Mouse (Mus musculus) lung, postnatal 0 days (tissue): ENCODE measurements around the gene Sfxn4.

Experiments used
- CTCF ChIP-seq: IDR thresholded peaks from 2 replicates; pipeline ENCODE4 v1.5.1; 2016; ENCODE audit warnings: antibody characterized with exemption, mild to moderate bottlenecking
- EP300 ChIP-seq: IDR thresholded peaks from 2 replicates; pipeline ENCODE4 v1.6.1; 2016; ENCODE audit warnings: antibody characterized with exemption, mild to moderate bottlenecking, control low read depth

DNA sequence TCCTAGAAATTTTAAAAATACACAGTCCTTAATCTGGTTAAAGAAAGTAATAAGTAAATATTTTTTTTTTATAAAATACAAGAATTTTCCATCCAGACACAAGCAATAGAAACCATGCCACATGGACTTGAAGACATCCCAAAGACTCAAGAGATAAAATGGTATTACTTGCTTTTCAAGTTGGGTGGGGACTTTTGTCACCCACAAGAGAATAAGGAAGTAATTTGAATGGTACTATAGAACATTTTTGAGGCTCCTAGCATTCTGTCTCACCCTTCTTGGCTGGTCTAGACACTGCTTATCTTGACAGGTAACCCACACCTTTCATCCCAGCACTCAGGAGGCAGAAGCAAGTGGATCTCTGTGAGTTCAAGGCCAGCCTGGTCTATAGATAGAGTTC lies 49.0 kb upstream of the Sfxn4 start:
- TF ChIP-seq CTCF (no peak), EP300 (no peak)
